Mouse (Mus musculus): Measurements from ENCODE around the gene Mybl2. TPM values are rescaled to one million over a fixed set of nuclear protein-coding genes. Genes with fewer than 3 reads are reported as not detected.
A peak's percentile ranks its signal among the peaks of the same experiment; 100 is the strongest.
"Not testable (repeated sequence)": the region's sequence is repeated elsewhere in the genome, so short reads cannot be mapped to it uniquely, and the experiment has no call there.

Gene Mybl2
- polyA plus RNA-seq, 1 experiment from 2014 or later: 25.9 TPM

DNA sequence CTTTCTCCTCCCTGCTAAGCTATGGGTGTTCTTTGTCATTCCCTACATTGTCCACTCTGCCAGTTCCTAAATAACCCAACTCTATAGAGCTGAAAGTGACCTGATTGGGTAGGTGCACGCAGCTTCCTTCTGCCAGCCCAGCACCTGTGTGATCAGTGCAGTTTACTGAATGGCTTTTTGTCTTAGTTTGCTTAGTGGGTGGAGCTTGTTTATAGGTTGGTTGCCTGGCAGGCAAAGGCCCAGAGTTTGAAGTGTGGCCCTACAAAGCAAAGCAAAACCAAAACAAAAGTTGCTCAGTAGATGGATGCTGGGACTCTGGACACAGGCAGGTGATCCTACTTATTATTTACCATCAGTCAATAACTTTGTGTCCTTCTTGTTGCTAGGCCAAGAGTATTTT, 2.8 kb upstream of the Mybl2 start:
- Histone ChIP-seq H3K4me3 (ENCODE audit: low read length) (no peak overlapping the region), H3K9ac (ENCODE audit: low read depth, low read length) (no peak overlapping the region), H3K4me1 (ENCODE audit: control insufficient read depth, insufficient read depth, low read length) (peaks cover 16% of the 10 kb centered on the region), H3K27me3 (ENCODE audit: control insufficient read depth, insufficient read depth, low read length) (no peaks in the 10 kb centered on the region), H3K27ac (ENCODE audit: low read depth, low read length) (no peak overlapping the region), H3K9me3 (ENCODE audit: control insufficient read depth, low read length) (no peaks in the 10 kb centered on the region), H3K4me2 (replicated peaks; ENCODE audit: low read depth, low read length) (no peak overlapping the region), H3K36me3 (ENCODE audit: control insufficient read depth, insufficient read depth, low read length) (0 out of 2 replicates have a peak, but pooled peaks cover 4% of the 10 kb centered on the region)
- no peak for ATAC-seq (ENCODE audit: low FRiP score, low TSS enrichment)
- 60% methylated on average over 1 of the region's 1 CpGs for WGBS

DNA sequence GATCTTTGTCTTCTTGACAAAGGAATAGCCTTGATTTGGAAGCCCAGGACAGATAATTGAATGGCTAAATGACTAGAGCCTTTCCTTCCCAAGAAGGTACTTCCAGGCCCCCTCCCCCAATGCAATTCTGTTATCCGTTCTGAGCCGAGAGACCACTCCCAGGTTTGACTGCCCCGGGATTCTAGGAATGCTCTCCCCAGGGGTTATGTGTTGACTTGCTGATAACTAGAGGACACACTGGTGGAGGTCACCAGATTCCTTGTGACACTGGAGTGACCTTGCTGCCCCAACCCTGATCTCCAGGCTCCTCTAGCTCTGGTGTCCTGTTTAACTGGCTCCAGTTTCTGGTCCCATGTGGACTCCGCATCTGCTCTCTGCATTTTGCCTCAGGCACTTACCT, 2.4 kb upstream of the Mybl2 start:
- no peak overlapping the region for H3K4me3 ChIP-seq (ENCODE audit: low read length)
- no peak overlapping the region for H3K9ac ChIP-seq (ENCODE audit: low read depth, low read length)
- ATAC-seq (ENCODE audit: low FRiP score, low TSS enrichment): no peak
- no peaks in the 10 kb centered on the region for H3K27me3 ChIP-seq (ENCODE audit: control insufficient read depth, insufficient read depth, low read length)
- H3K4me2 ChIP-seq (replicated peaks; ENCODE audit: low read depth, low read length): no peak overlapping the region
- H3K4me1 ChIP-seq (ENCODE audit: control insufficient read depth, insufficient read depth, low read length): peaks cover 16% of the 10 kb centered on the region
- H3K9me3 ChIP-seq (ENCODE audit: control insufficient read depth, low read length): no peaks in the 10 kb centered on the region
- WGBS: 34% methylated on average over 4 of the region's 4 CpGs
- H3K36me3 ChIP-seq (ENCODE audit: control insufficient read depth, insufficient read depth, low read length): 0 out of 2 replicates have a peak, but pooled peaks cover 2% of the 10 kb centered on the region
- no peak overlapping the region for H3K27ac ChIP-seq (ENCODE audit: low read depth, low read length)

DNA sequence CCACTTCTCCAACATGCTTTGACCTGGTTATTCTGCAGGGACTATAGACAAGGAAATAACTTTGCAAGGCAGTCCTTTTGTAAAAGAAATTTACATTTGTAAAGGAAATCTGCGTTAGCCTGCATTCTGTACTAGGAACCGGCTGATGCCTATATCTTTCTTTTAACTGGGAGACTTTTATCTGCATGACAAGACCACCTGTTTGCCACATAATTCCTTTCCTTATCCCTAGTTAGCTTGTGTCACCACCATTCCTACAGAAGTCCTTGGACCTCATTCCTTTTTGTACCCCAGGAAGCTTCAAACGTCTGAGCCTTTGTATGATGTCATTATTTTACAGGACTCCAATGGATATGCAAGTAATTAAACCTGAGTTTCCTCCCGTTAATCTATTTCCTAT, 1.7 kb upstream of the Mybl2 start:
- H3K9ac ChIP-seq (ENCODE audit: low read depth, low read length): no peak overlapping the region
- peaks cover 16% of the 10 kb centered on the region for H3K4me1 ChIP-seq (ENCODE audit: control insufficient read depth, insufficient read depth, low read length)
- no peak for ATAC-seq (ENCODE audit: low FRiP score, low TSS enrichment)
- no peaks in the 10 kb centered on the region for H3K36me3 ChIP-seq (ENCODE audit: control insufficient read depth, insufficient read depth, low read length)
- H3K4me2 ChIP-seq (replicated peaks; ENCODE audit: low read depth, low read length): no peak overlapping the region
- WGBS: 75% methylated on average over 4 of the region's 4 CpGs
- no peaks in the 10 kb centered on the region for H3K27me3 ChIP-seq (ENCODE audit: control insufficient read depth, insufficient read depth, low read length)
- no peak overlapping the region for H3K4me3 ChIP-seq (ENCODE audit: low read length)
- no peak overlapping the region for H3K27ac ChIP-seq (ENCODE audit: low read depth, low read length)
- H3K9me3 ChIP-seq (ENCODE audit: control insufficient read depth, low read length): no peaks in the 10 kb centered on the region

DNA sequence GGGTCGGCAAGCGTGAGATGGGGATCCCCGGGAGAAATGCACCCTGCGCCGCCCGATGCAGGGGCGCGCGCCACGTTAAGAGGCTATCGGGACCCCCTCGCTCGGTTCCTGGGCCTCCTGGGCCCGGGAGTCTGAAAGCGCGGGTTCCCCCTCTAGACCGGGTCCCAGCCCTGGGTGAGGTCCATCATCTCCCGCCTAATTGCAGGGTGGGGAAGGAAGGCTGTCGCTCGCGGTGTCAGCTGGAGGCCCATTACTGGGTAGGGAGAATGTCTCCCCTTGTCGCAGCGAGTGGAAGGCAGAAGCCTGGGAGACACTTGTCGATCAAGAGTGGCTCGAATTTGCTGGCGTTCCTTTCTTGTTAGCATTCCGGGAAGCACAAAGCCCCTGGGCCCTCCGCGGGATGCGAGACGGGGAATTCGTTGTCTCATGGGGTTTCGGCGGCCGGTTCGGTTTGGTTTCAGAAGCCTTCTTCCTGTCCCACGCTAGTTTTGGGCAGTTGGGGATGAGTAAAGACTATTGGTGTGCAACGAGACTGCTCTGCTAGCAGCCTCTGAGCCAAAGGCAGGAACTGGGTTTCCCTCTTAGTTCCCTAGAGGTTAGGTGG, 506 bp downstream of the Mybl2 start:
- Histone ChIP-seq H3K27ac (ENCODE audit: low read depth, low read length) (no peak overlapping the region), H3K4me2 (replicated peaks; ENCODE audit: low read depth, low read length) (peak overlapping the region; percentile 98), H3K9ac (ENCODE audit: low read depth, low read length) (peak overlapping the region; percentile 74), H3K4me1 (ENCODE audit: control insufficient read depth, insufficient read depth, low read length) (peaks cover 16% of the 10 kb centered on the region), H3K27me3 (ENCODE audit: control insufficient read depth, insufficient read depth, low read length) (no peaks in the 10 kb centered on the region), H3K9me3 (ENCODE audit: control insufficient read depth, low read length) (no peaks in the 10 kb centered on the region), H3K4me3 (ENCODE audit: low read length) (peak overlapping the region; percentile 75), H3K36me3 (ENCODE audit: control insufficient read depth, insufficient read depth, low read length) (peaks cover 2% of the 10 kb centered on the region; the same call in 1 of the 2 replicates)
- peak; percentile 40 for ATAC-seq (ENCODE audit: low FRiP score, low TSS enrichment)
- WGBS: under 1% methylated on average over 37 of the region's 38 CpGs

DNA sequence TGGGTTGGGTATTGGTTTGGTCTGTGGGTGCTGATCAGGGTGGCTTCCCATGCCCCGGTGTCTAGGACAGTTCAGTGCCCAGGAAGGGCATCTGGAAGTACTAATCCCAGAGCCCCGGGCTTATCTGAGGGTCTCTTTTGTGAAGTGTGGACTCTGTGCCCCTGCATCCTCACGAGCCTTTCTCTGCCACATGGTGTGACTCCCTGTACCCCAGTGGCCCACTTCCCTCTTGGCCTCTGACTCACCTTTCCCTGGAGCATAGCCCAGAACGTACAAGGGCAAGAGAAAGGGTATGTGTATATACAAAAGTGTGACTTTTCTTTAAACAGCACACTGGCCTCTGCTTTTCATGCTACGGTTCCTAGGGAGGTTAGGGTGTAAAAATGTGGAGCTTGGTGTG, 1.2 kb downstream of the Mybl2 start:
- H3K4me3 ChIP-seq (ENCODE audit: low read length): peak overlapping the region; percentile 75
- H3K36me3 ChIP-seq (ENCODE audit: control insufficient read depth, insufficient read depth, low read length): peaks cover 2% of the 10 kb centered on the region; the same call in 1 of the 2 replicates
- peak overlapping the region; percentile 98 for H3K4me2 ChIP-seq (replicated peaks; ENCODE audit: low read depth, low read length)
- H3K9ac ChIP-seq (ENCODE audit: low read depth, low read length): peak overlapping the region; percentile 74
- no peaks in the 10 kb centered on the region for H3K9me3 ChIP-seq (ENCODE audit: control insufficient read depth, low read length)
- no peak for ATAC-seq (ENCODE audit: low FRiP score, low TSS enrichment)
- H3K4me1 ChIP-seq (ENCODE audit: control insufficient read depth, insufficient read depth, low read length): peaks cover 16% of the 10 kb centered on the region
- no peaks in the 10 kb centered on the region for H3K27me3 ChIP-seq (ENCODE audit: control insufficient read depth, insufficient read depth, low read length)
- 47% methylated on average over 5 of the region's 5 CpGs for WGBS
- H3K27ac ChIP-seq (ENCODE audit: low read depth, low read length): no peak overlapping the region

- no peak for ATAC-seq (ENCODE audit: low FRiP score, low TSS enrichment)
- H3K36me3 ChIP-seq (ENCODE audit: control insufficient read depth, insufficient read depth, low read length): peaks cover 2% of the 10 kb centered on the region; the same call in 1 of the 2 replicates
- H3K9ac ChIP-seq (ENCODE audit: low read depth, low read length): no peak overlapping the region
- no peak overlapping the region for H3K4me3 ChIP-seq (ENCODE audit: low read length)
- H3K9me3 ChIP-seq (ENCODE audit: control insufficient read depth, low read length): no peaks in the 10 kb centered on the region
- WGBS: 77% methylated on average over 9 of the region's 9 CpGs
- no peak overlapping the region for H3K4me2 ChIP-seq (replicated peaks; ENCODE audit: low read depth, low read length)
- H3K27ac ChIP-seq (ENCODE audit: low read depth, low read length): no peak overlapping the region
- peaks cover 16% of the 10 kb centered on the region for H3K4me1 ChIP-seq (ENCODE audit: control insufficient read depth, insufficient read depth, low read length)
- no peaks in the 10 kb centered on the region for H3K27me3 ChIP-seq (ENCODE audit: control insufficient read depth, insufficient read depth, low read length)
Observed at GRCm38 (mm10) chr2:163056584-163056983, 2.1 kb downstream of the Mybl2 start.

GRCm38 (mm10) chr2:163058981-163059380, 4.5 kb downstream of the Mybl2 start:
- not testable (repeated sequence) for H3K9me3 ChIP-seq (ENCODE audit: control insufficient read depth, low read length); H3K9ac ChIP-seq (ENCODE audit: low read depth, low read length); ATAC-seq (ENCODE audit: low FRiP score, low TSS enrichment); H3K27me3 ChIP-seq (ENCODE audit: control insufficient read depth, insufficient read depth, low read length); H3K4me2 ChIP-seq (replicated peaks; ENCODE audit: low read depth, low read length); H3K27ac ChIP-seq (ENCODE audit: low read depth, low read length); H3K4me3 ChIP-seq (ENCODE audit: low read length)
- 94% methylated on average over 6 of the region's 7 CpGs for WGBS
- H3K36me3 ChIP-seq (ENCODE audit: control insufficient read depth, insufficient read depth, low read length): peaks cover 15% of the 10 kb centered on the region
- peaks cover 12% of the 10 kb centered on the region for H3K4me1 ChIP-seq (ENCODE audit: control insufficient read depth, insufficient read depth, low read length)

- Histone ChIP-seq H3K9ac (ENCODE audit: low read depth, low read length) (no peak overlapping the region), H3K4me2 (replicated peaks; ENCODE audit: low read depth, low read length) (no peak overlapping the region), H3K9me3 (ENCODE audit: control insufficient read depth, low read length) (no peaks in the 10 kb centered on the region), H3K36me3 (ENCODE audit: control insufficient read depth, insufficient read depth, low read length) (peaks cover 22% of the 10 kb centered on the region), H3K4me3 (ENCODE audit: low read length) (no peak overlapping the region), H3K27ac (ENCODE audit: low read depth, low read length) (no peak overlapping the region), H3K27me3 (ENCODE audit: control insufficient read depth, insufficient read depth, low read length) (no peaks in the 10 kb centered on the region), H3K4me1 (ENCODE audit: control insufficient read depth, insufficient read depth, low read length) (peaks cover 8% of the 10 kb centered on the region)
- no peak for ATAC-seq (ENCODE audit: low FRiP score, low TSS enrichment)
- WGBS: 86% methylated on average over 6 of the region's 6 CpGs
Observed at GRCm38 (mm10) chr2:163060630-163061029, 6.1 kb downstream of the Mybl2 start.

DNA sequence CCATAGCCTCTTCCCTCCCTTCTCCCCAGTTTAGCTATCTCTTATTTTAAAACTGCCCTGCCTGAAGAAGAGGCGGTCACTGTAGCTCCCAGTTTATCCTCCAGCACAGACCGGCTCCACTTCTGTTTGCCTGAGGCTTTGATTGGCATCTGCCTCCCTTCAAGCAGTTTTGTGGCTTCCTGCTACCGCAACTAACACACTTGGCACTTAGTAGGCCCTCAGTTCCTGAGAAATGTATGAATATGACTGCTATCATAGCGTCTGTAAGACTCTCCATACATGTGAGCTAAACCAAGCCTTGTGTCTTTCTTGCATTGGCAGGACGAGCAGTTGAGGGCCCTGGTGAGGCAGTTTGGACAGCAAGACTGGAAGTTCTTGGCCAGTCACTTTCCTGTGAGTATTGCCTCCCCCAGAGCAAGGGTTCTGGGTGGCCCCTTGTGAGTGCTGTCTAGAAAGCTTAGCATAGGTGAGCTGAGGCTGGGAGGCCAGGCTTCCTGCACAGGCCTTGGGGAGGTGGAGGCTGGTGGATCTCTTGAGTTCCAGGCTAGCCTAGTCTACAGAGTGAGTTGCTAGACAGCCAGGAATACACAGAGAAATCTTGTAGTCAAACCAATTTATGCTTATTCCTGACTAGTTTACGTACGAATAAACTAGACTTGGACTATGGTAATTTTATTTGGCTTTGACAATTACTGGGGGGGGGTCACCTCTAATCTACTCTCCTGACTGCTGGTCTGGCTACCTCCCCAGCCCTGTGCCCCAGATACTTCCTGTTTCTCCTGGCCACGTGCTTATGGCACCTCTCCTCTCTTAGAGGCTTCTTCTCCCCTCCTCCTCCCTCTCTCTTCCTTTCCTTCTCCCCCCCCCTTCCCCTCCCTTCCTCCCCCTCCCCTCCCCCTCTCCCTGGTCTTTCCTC, 7.0 kb downstream of the Mybl2 start:
- Histone ChIP-seq H3K9me3 (ENCODE audit: control insufficient read depth, low read length) (no peaks in the 10 kb centered on the region), H3K4me2 (replicated peaks; ENCODE audit: low read depth, low read length) (no peak overlapping the region), H3K27me3 (ENCODE audit: control insufficient read depth, insufficient read depth, low read length) (no peaks in the 10 kb centered on the region), H3K9ac (ENCODE audit: low read depth, low read length) (no peak overlapping the region), H3K36me3 (ENCODE audit: control insufficient read depth, insufficient read depth, low read length) (peaks cover 22% of the 10 kb centered on the region), H3K4me1 (ENCODE audit: control insufficient read depth, insufficient read depth, low read length) (no peaks in the 10 kb centered on the region), H3K4me3 (ENCODE audit: low read length) (no peak overlapping the region), H3K27ac (ENCODE audit: low read depth, low read length) (no peak overlapping the region)
- no peak for ATAC-seq (ENCODE audit: low FRiP score, low TSS enrichment)
- WGBS: 78% methylated on average over 8 of the region's 8 CpGs
